Mouse (Mus musculus) liver, adult 2 months (tissue): ENCODE results near the gene Cyp2c23. TPM values are rescaled to one million over a fixed set of nuclear protein-coding genes. Genes with fewer than 3 reads are reported as not detected.

Experiments
- DNase-seq: peaks from one replicate; pipeline ENCODE4 v3.0.0-alpha.2; 2011; ENCODE audit warnings: low read depth, low spot score; ENCODE audit errors: extremely low read depth
- H3K27ac ChIP-seq: fragments of 200-500 bp; replicated peaks from 2 replicates; pipeline ENCODE4 v1.5.1; 2012; ENCODE audit warnings: low read depth, mild to moderate bottlenecking, control low read depth, inconsistent platforms, low read length; ENCODE audit not compliant: insufficient read depth
- H3K27me3 ChIP-seq: fragments of 200-500 bp; 2 replicates; pipeline ENCODE4 v1.6.1; 2012; ENCODE audit warnings: mild to moderate bottlenecking, moderate library complexity, low read length, inconsistent platforms; ENCODE audit not compliant: control insufficient read depth, insufficient read depth
- H3K36me3 ChIP-seq: fragments of 200-500 bp; 2 replicates; pipeline ENCODE4 v1.6.1; 2012; ENCODE audit warnings: low read length, inconsistent platforms; ENCODE audit not compliant: control insufficient read depth, insufficient read depth
- H3K4me1 ChIP-seq: fragments of 200-500 bp; 2 replicates; pipeline ENCODE4 v1.6.1; 2011; ENCODE audit warnings: low read length; ENCODE audit not compliant: control insufficient read depth, insufficient read depth
- H3K4me3 ChIP-seq: fragments of 200-500 bp; 2 replicates; pipeline ENCODE4 v1.5.1; 2011; ENCODE audit warnings: low read depth, mild to moderate bottlenecking, control low read depth, low read length, moderate library complexity; ENCODE audit not compliant: insufficient read depth
- H3K79me2 ChIP-seq: fragments of 200-500 bp; 2 replicates; pipeline ENCODE4 v1.6.1; 2012; ENCODE audit warnings: inconsistent platforms, mild to moderate bottlenecking, low read length, moderate library complexity; ENCODE audit not compliant: control insufficient read depth, insufficient read depth
- H3K9ac ChIP-seq: fragments of 200-500 bp; 2 replicates; pipeline ENCODE4 v1.6.1; 2012; ENCODE audit warnings: low read depth, mild to moderate bottlenecking, control low read depth, inconsistent platforms, low read length
- CTCF ChIP-seq: fragments of 200-500 bp; IDR thresholded peaks from 2 replicates; pipeline ENCODE4 v1.5.1; 2011; ENCODE audit warnings: low read depth, low read length, control low read depth
- POLR2A ChIP-seq: fragments of 200-500 bp; IDR thresholded peaks from 2 replicates; pipeline ENCODE4 v1.6.1; 2011; ENCODE audit warnings: low read length, control low read depth; ENCODE audit not compliant: insufficient read depth; ENCODE audit errors: extremely low read depth
- WGBS: fragments of 180-500 bp; shearing (Covaris S2); methylation state at CpG from one replicate; pipeline ENCODE4 v1.1.7; 2018; 5-methylcytosine and 5-hydroxymethylcytosine counted together
- polyA plus RNA-seq: library from polyadenylated mRNA; depleted of rRNA; stranded (reverse); fragments of >200 nt; gene quantifications from 2 replicates; pipeline ENCODE4 v1.2.3, GENCODE M21; 2012; rRNA removed
- total RNA-seq: library from RNA; depleted of rRNA; stranded (reverse); fragments of >200 nt; gene quantifications from 2 replicates; pipeline ENCODE4 v1.2.3, GENCODE M21; 2014; rRNA removed

The Cyp2c23 gene
- total and polyA plus RNA-seq, 2 experiments, result 233 to 262 TPM

GRCm38 (mm10) chr19:43957881-43958280, 71.1 kb downstream of the Cyp2c23 start:
- no peaks in the 10 kb centered on the region for H3K4me1 ChIP-seq
- no peaks in the 10 kb centered on the region for H3K79me2 ChIP-seq
- H3K9ac ChIP-seq, result no peak overlapping the region
- H3K27me3 ChIP-seq, result no peaks in the 10 kb centered on the region
- no peak overlapping the region for H3K4me3 ChIP-seq
- H3K27ac ChIP-seq, result no peak overlapping the region
- no peak for DNase-seq
- WGBS, result 91% methylated on average over 4 of the region's 4 CpGs
- peaks cover 35% of the 10 kb centered on the region; the same call in 1 of the 2 replicates for H3K36me3 ChIP-seq
- no peak for TF ChIP-seq POLR2A
- no peak for TF ChIP-seq CTCF

DNA sequence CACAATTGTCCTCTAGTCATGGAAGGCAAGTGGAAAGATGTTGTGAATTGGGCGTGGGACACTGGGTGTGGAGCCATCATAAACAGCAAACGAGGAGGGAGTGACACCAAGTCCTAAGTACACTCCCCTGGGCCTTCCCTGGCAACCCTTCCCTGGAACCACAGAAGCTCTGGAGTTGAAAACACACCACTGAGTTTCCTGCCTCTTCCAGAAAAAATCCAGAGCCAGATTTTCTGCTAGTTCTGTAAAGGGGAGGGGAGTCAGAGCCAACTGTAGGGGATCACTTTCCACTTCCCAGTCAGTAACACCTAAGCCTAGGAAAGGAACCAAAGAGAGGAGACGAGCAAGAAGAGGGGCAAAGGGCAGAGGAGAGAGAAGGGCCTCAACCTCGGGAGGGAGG, 71.6 kb downstream of the Cyp2c23 start:
- Histone ChIP-seq H3K27me3 (no peaks in the 10 kb centered on the region), H3K4me1 (no peaks in the 10 kb centered on the region), H3K36me3 (peaks cover 30% of the 10 kb centered on the region; the same call in 1 of the 2 replicates), H3K79me2 (no peaks in the 10 kb centered on the region), H3K9ac (no peak overlapping the region), H3K4me3 (no peak overlapping the region), H3K27ac (no peak overlapping the region)
- TF ChIP-seq POLR2A, result no peak
- no peak for TF ChIP-seq CTCF
- WGBS, result 57% methylated on average over 4 of the region's 4 CpGs
- no peak for DNase-seq

GRCm38 (mm10) chr19:43955266-43955665, 73.7 kb downstream of the Cyp2c23 start:
- no peak overlapping the region for H3K4me3 ChIP-seq
- 79% methylated on average over 5 of the region's 5 CpGs for WGBS
- H3K9ac ChIP-seq, result no peak overlapping the region
- no peaks in the 10 kb centered on the region for H3K79me2 ChIP-seq
- H3K27me3 ChIP-seq, result no peaks in the 10 kb centered on the region
- no peak for TF ChIP-seq CTCF
- TF ChIP-seq POLR2A, result no peak
- no peak overlapping the region for H3K27ac ChIP-seq
- no peak for DNase-seq
- H3K4me1 ChIP-seq, result no peaks in the 10 kb centered on the region
- H3K36me3 ChIP-seq, result peaks cover 10% of the 10 kb centered on the region; the same call in 1 of the 2 replicates

Other genes with a start within 250 kb of the Cyp2c23 start
- gene Abcc2, start 247.0 kb downstream of the Cyp2c23 start, total RNA-seq, result 488 and 590 TPM in 2 replicates
- 230 and 298 TPM in 2 replicates for gene Abcc2, start 247.0 kb downstream of the Cyp2c23 start, polyA plus RNA-seq
- gene Dnmbp, start 89.0 kb downstream of the Cyp2c23 start, total RNA-seq, result 23.3 and 24.7 TPM in 2 replicates
- 15.5 and 15.6 TPM in 2 replicates for gene Dnmbp, start 89.0 kb downstream of the Cyp2c23 start, polyA plus RNA-seq
- 215 and 272 TPM in 2 replicates for gene Cpn1, start 42.7 kb downstream of the Cyp2c23 start, total RNA-seq
- gene Cpn1, start 42.7 kb downstream of the Cyp2c23 start, polyA plus RNA-seq, result 336 and 360 TPM in 2 replicates
- gene Erlin1, start 40.6 kb upstream of the Cyp2c23 start, total RNA-seq, result 27.8 and 44.2 TPM in 2 replicates
- gene Erlin1, start 40.6 kb upstream of the Cyp2c23 start, polyA plus RNA-seq, result 14.2 and 19.0 TPM in 2 replicates
- 104 and 129 TPM in 2 replicates for gene Chuk, start 78.3 kb upstream of the Cyp2c23 start, total RNA-seq
- gene Chuk, start 78.3 kb upstream of the Cyp2c23 start, polyA plus RNA-seq, result 28.7 and 34.7 TPM in 2 replicates
- 12.4 and 14.1 TPM in 2 replicates for gene Cwf19l1, start 106.7 kb upstream of the Cyp2c23 start, total RNA-seq
- gene Cwf19l1, start 106.7 kb upstream of the Cyp2c23 start, polyA plus RNA-seq, result 10.8 and 12.0 TPM in 2 replicates
- 16.6 and 17.9 TPM in 2 replicates for gene Bloc1s2, start 117.2 kb upstream of the Cyp2c23 start, total RNA-seq
- 25.4 and 26.2 TPM in 2 replicates for gene Bloc1s2, start 117.2 kb upstream of the Cyp2c23 start, polyA plus RNA-seq
- gene Pkd2l1, start 163.2 kb upstream of the Cyp2c23 start, total RNA-seq, result not detected in 2 replicates
- not detected in 2 replicates for gene Pkd2l1, start 163.2 kb upstream of the Cyp2c23 start, polyA plus RNA-seq
- gene Scd3, start 174.1 kb upstream of the Cyp2c23 start, total RNA-seq, result 0.20 TPM in 1 of 2 replicates, not detected in the other
- gene Scd3, start 174.1 kb upstream of the Cyp2c23 start, polyA plus RNA-seq, result 0.02 TPM in 1 of 2 replicates, not detected in the other